Mouse (Mus musculus): Measurements from ENCODE around the gene Lsm5.

GRCm38 (mm10) chr6:56655393-56655792 lies 49.1 kb downstream of the Lsm5 start:
- TF ChIP-seq EP300 (IDR thresholded peaks at IDR 0.05; ENCODE audit: insufficient read depth, low read depth, low read length), result no peak
- TF ChIP-seq POLR2A (IDR thresholded peaks at IDR 0.05; ENCODE audit: insufficient read depth, low read depth, low read length), result no peak

Measured in heart, adult 2 months (tissue).